ENCODE assay signal across 20 mouse cellular contexts in genomic region chr13:8511069-8511817, GRCm38 (mm10).
A peak's percentile ranks its signal among the peaks of the same experiment; 100 is the strongest.
DNase-seq lines count a peak whose midpoint lies in the region; ATAC-seq and TF ChIP-seq lines count a peak whose summit lies in the region.
"Had no signal": no experiment of that assay in that cellular context is flagged by ENCODE, and none has a peak within 500 bp of the region (broad histone marks: within the 10 kb centered on the region; RNA-seq: fewer than 3 reads in every experiment).

No protein-coding gene starts in this region.

- no peaks in the 10 kb centered on the region for H3K9me3 ChIP-seq in hindbrain, embryonic 12.5 days (replicated peaks)
- no peaks in the 10 kb centered on the region for H3K9me3 ChIP-seq in hindbrain, embryonic 11.5 days (ENCODE audit: control insufficient read depth, low read length)
- H3K9me3 ChIP-seq in midbrain, embryonic 16.5 days (replicated peaks; ENCODE audit: control insufficient read depth, low read length, poor library complexity, severe bottlenecking): no peaks in the 10 kb centered on the region
- H3K9me3 ChIP-seq in midbrain, embryonic 11.5 days (ENCODE audit: control insufficient read depth, low read length): no peaks in the 10 kb centered on the region
- no peaks in the 10 kb centered on the region for H3K9me3 ChIP-seq in forebrain, postnatal 0 days (ENCODE audit: low read length)
- H3K9me3 ChIP-seq: embryonic facial prominence, embryonic 13.5 days; heart, embryonic 10.5 days; hindbrain, embryonic 15.5 days had no signal

- H3K27me3 ChIP-seq in hindbrain, embryonic 12.5 days: no peaks in the 10 kb centered on the region
- H3K27me3 ChIP-seq in hindbrain, embryonic 11.5 days (ENCODE audit: control insufficient read depth, insufficient read depth, low read length): no peaks in the 10 kb centered on the region
- no peaks in the 10 kb centered on the region for H3K27me3 ChIP-seq in midbrain, embryonic 16.5 days (ENCODE audit: control insufficient read depth, insufficient read depth, low read depth, low read length)
- no peaks in the 10 kb centered on the region for H3K27me3 ChIP-seq in midbrain, embryonic 11.5 days (ENCODE audit: control insufficient read depth, insufficient read depth, low read length)
- no peaks in the 10 kb centered on the region for H3K27me3 ChIP-seq in forebrain, postnatal 0 days (ENCODE audit: insufficient read depth, low read length)
- H3K27me3 ChIP-seq: embryonic facial prominence, embryonic 13.5 days; hindbrain, embryonic 15.5 days had no signal

- no peak for DNase-seq in hindbrain, embryonic 11.5 days (ENCODE audit: low spot score)
- no peak for DNase-seq in midbrain, embryonic 11.5 days (ENCODE audit: low spot score, missing footprints)
- peak; percentile 8 for DNase-seq in forebrain, postnatal 0 days
- DNase-seq: adrenal gland, adult 2 months; adrenal gland, postnatal 25 days; cerebellum, adult 11-12 months; cerebellum, adult 9-11 months; cerebellum, postnatal 36 days; gastrocnemius, postnatal 10 days; heart, adult 18-20 months; heart, postnatal 10 days; heart, postnatal 4 days had no signal

- H3K27ac ChIP-seq in hindbrain, embryonic 12.5 days: 0 out of 2 replicates have a peak overlapping the region, but pooled peaks have one; percentile 4
- H3K27ac ChIP-seq in hindbrain, embryonic 11.5 days (ENCODE audit: low read depth, low read length): no peak overlapping the region
- peak overlapping the region; percentile 53; the same call in 1 of the 2 replicates for H3K27ac ChIP-seq in midbrain, embryonic 16.5 days (ENCODE audit: low read length)
- no peak overlapping the region for H3K27ac ChIP-seq in midbrain, embryonic 11.5 days (ENCODE audit: low read depth, low read length)
- H3K27ac ChIP-seq in forebrain, postnatal 0 days (ENCODE audit: low read depth, low read length): peak overlapping the region; percentile 42; the same call in 1 of the 2 replicates
- H3K27ac ChIP-seq: embryonic facial prominence, embryonic 13.5 days; heart, embryonic 10.5 days; hindbrain, embryonic 15.5 days had no signal

- no peak for TF ChIP-seq CTCF in forebrain, postnatal 0 days (IDR thresholded peaks at IDR 0.05; ENCODE audit: low read depth)

- no peaks in the 10 kb centered on the region for H3K4me1 ChIP-seq in hindbrain, embryonic 12.5 days
- no peaks in the 10 kb centered on the region for H3K4me1 ChIP-seq in hindbrain, embryonic 11.5 days (replicated peaks; ENCODE audit: control insufficient read depth, insufficient read depth, low read length)
- H3K4me1 ChIP-seq in midbrain, embryonic 16.5 days (ENCODE audit: control insufficient read depth, insufficient read depth, low read length): peaks cover 6% of the 10 kb centered on the region
- H3K4me1 ChIP-seq in midbrain, embryonic 11.5 days (ENCODE audit: control insufficient read depth, insufficient read depth, low read length): no peaks in the 10 kb centered on the region
- H3K4me1 ChIP-seq in forebrain, postnatal 0 days (ENCODE audit: insufficient read depth): no peaks in the 10 kb centered on the region
- H3K4me1 ChIP-seq: embryonic facial prominence, embryonic 13.5 days; heart, embryonic 10.5 days; hindbrain, embryonic 15.5 days had no signal

- ATAC-seq in hindbrain, embryonic 12.5 days (ENCODE audit: low FRiP score): no peak
- no peak for ATAC-seq in hindbrain, embryonic 11.5 days (ENCODE audit: low FRiP score)
- ATAC-seq in midbrain, embryonic 16.5 days: peak; percentile 81
- ATAC-seq in midbrain, embryonic 11.5 days (ENCODE audit: low FRiP score): no peak
- ATAC-seq in forebrain, postnatal 0 days: peak; percentile 45
- no peak for ATAC-seq in cerebellum, adult (ENCODE audit: insufficient number of reproducible peaks, low FRiP score, low TSS enrichment)
- ATAC-seq: inflammation-experienced regulatory T-cells, adult 6 months; intestine, postnatal 0 days had no signal

- H3K4me2 ChIP-seq in hindbrain, embryonic 12.5 days (replicated peaks): no peak overlapping the region
- H3K4me2 ChIP-seq in hindbrain, embryonic 11.5 days (replicated peaks; ENCODE audit: low read depth, low read length): no peak overlapping the region
- H3K4me2 ChIP-seq in midbrain, embryonic 16.5 days (ENCODE audit: low read length): no peak overlapping the region
- H3K4me2 ChIP-seq in midbrain, embryonic 11.5 days: no peak overlapping the region
- no peak overlapping the region for H3K4me2 ChIP-seq in forebrain, postnatal 0 days (ENCODE audit: low read depth)
- H3K4me2 ChIP-seq: embryonic facial prominence, embryonic 13.5 days; hindbrain, embryonic 15.5 days had no signal

- H3K36me3 ChIP-seq in hindbrain, embryonic 12.5 days: no peaks in the 10 kb centered on the region
- no peaks in the 10 kb centered on the region for H3K36me3 ChIP-seq in hindbrain, embryonic 11.5 days (ENCODE audit: control insufficient read depth, insufficient read depth, low read length)
- H3K36me3 ChIP-seq in midbrain, embryonic 16.5 days (ENCODE audit: control insufficient read depth, insufficient read depth, low read length): no peaks in the 10 kb centered on the region
- H3K36me3 ChIP-seq in midbrain, embryonic 11.5 days (ENCODE audit: control insufficient read depth, insufficient read depth, low read length): no peaks in the 10 kb centered on the region
- H3K36me3 ChIP-seq in forebrain, postnatal 0 days (ENCODE audit: insufficient read depth): no peaks in the 10 kb centered on the region
- H3K36me3 ChIP-seq: embryonic facial prominence, embryonic 13.5 days; heart, embryonic 10.5 days; hindbrain, embryonic 15.5 days had no signal

- H3K9ac ChIP-seq in hindbrain, embryonic 12.5 days: no peak overlapping the region
- H3K9ac ChIP-seq in hindbrain, embryonic 11.5 days (ENCODE audit: low read depth, low read length): no peak overlapping the region
- no peak overlapping the region for H3K9ac ChIP-seq in midbrain, embryonic 16.5 days (ENCODE audit: low read depth, low read length)
- no peak overlapping the region for H3K9ac ChIP-seq in midbrain, embryonic 11.5 days (ENCODE audit: low read length)
- H3K9ac ChIP-seq in forebrain, postnatal 0 days: no peak overlapping the region
- H3K9ac ChIP-seq: embryonic facial prominence, embryonic 13.5 days; hindbrain, embryonic 15.5 days had no signal

- whole genome bisulfite sequencing in hindbrain, embryonic 12.5 days: 79% methylated on average over 7 of the region's 7 CpGs
- 79% methylated on average over 7 of the region's 7 CpGs for WGBS in hindbrain, embryonic 11.5 days
- WGBS in midbrain, embryonic 16.5 days: 51% methylated on average over 7 of the region's 7 CpGs
- WGBS in midbrain, embryonic 11.5 days: 83% methylated on average over 7 of the region's 7 CpGs
- WGBS in forebrain, postnatal 0 days: 59% methylated on average over 7 of the region's 7 CpGs

- H3K4me3 ChIP-seq in hindbrain, embryonic 12.5 days: no peak overlapping the region
- no peak overlapping the region for H3K4me3 ChIP-seq in hindbrain, embryonic 11.5 days (ENCODE audit: low read depth, low read length)
- no peak overlapping the region for H3K4me3 ChIP-seq in midbrain, embryonic 16.5 days (ENCODE audit: low read depth, low read length)
- H3K4me3 ChIP-seq in midbrain, embryonic 11.5 days (ENCODE audit: low read depth, low read length): no peak overlapping the region
- H3K4me3 ChIP-seq in forebrain, postnatal 0 days (ENCODE audit: low read depth, low read length): no peak overlapping the region
- H3K4me3 ChIP-seq: embryonic facial prominence, embryonic 13.5 days; heart, embryonic 10.5 days; hindbrain, embryonic 15.5 days had no signal

Comparison
In these comparisons a context has a peak if more than half of its experiments do, and no peak if none do; other contexts are left out.
1. ATAC-seq: peak in midbrain, embryonic 16.5 days (single experiment) and forebrain, postnatal 0 days (single experiment); none in hindbrain, embryonic 12.5 days (single experiment), hindbrain, embryonic 11.5 days (single experiment), midbrain, embryonic 11.5 days (single experiment) and cerebellum, adult (single experiment).
2. H3K27ac ChIP-seq: peak in hindbrain, embryonic 12.5 days (single experiment), midbrain, embryonic 16.5 days (single experiment) and forebrain, postnatal 0 days (single experiment); none in hindbrain, embryonic 11.5 days (single experiment) and midbrain, embryonic 11.5 days (single experiment).